In the genomic region with DNA sequence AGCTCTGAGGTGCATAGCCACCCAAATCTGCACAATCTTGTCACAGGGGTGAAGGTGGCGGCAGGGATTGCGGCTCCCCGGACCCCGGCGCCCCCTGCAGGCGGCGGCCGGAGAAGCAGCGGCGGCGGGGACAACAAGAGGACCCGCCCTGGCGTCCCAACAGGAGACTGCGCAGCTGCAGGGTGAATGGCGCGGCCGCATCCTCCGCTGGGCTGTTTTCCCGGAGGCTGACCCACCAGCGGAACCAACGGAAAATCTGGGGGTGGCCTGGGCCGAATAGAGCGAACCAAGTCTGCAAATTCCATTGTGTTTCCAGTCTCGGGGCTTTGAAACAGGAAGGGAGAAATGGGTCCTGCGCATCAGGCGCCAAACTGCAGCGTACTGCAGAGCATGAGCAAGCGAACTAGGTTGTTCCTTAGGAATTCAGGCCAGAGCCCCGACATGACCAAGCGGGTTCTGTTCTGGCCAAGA, we compare ENCODE assay signal across 8 mouse cellular contexts. TPM values are rescaled to one million over a fixed set of nuclear protein-coding genes. Genes with fewer than 3 reads are reported as not detected.
DNase-seq lines count a peak whose midpoint lies in the region; ATAC-seq and TF ChIP-seq lines count a peak whose summit lies in the region.

No protein-coding gene starts in this region.

- peak overlapping the region; percentile 89 for H3K27ac ChIP-seq in lung, embryonic 15.5 days
- peak overlapping the region; percentile 95 for H3K27ac ChIP-seq in olfactory bulb, adult 2 months (ENCODE audit: insufficient read depth, low read depth, low read length)

- TF ChIP-seq POLR2A in olfactory bulb, adult 2 months (IDR thresholded peaks at IDR 0.05; ENCODE audit: insufficient read depth, low read depth, low read length), result peak; percentile 80

- under 1% methylated on average over 30 of the region's 30 CpGs for WGBS in lung, embryonic 15.5 days
- WGBS in olfactory bulb, adult 2 months, result under 1% methylated on average over 30 of the region's 30 CpGs

- H3K4me2 ChIP-seq in lung, embryonic 15.5 days, result peak overlapping the region; percentile 73

- peak; percentile 79 to 81 for ATAC-seq in hematopoietic stem cell, adult 5-6 weeks (replicated peaks in 1 of 2; ENCODE audit: insufficient read depth in 1 of 2, low FRiP score in 2 of 2, low TSS enrichment in 1 of 2, low read depth in 1 of 2, poor library complexity in 2 of 2, severe bottlenecking in 2 of 2)
- peak; percentile 79 for ATAC-seq in lung, embryonic 15.5 days (ENCODE audit: borderline replicate concordance, extremely low read depth, low FRiP score, low TSS enrichment)

- H3K9me3 ChIP-seq in lung, embryonic 15.5 days, result no peaks in the 10 kb centered on the region

- peak; percentile 95 for TF ChIP-seq CTCF in olfactory bulb, adult 2 months (IDR thresholded peaks at IDR 0.05; ENCODE audit: insufficient read depth, low read depth, low read length)

- H3K4me1 ChIP-seq in lung, embryonic 15.5 days, result peaks cover 27% of the 10 kb centered on the region
- H3K4me1 ChIP-seq in olfactory bulb, adult 2 months (ENCODE audit: control insufficient read depth, insufficient read depth, low read length), result peaks cover 15% of the 10 kb centered on the region

- peak overlapping the region; percentile 49 for H3K4me3 ChIP-seq in lung, embryonic 15.5 days
- peak overlapping the region; percentile 68 for H3K4me3 ChIP-seq in olfactory bulb, adult 2 months (ENCODE audit: insufficient read depth, low read depth, low read length)

- peak; percentile 94 for DNase-seq in MN1 (ENCODE audit: low spot score)
- peak; percentile 97 for DNase-seq in cerebellum, adult 8-10 months
- DNase-seq in forelimb bud, embryonic 11.5 days (ENCODE audit: low read depth, low spot score), result peak; percentile 79
- peak; percentile 87 for DNase-seq in layer of hippocampus, adult 9-10 months (ENCODE audit: low spot score)
- peak; percentile 82 for DNase-seq in thymus, adult 18-20 months

- H3K27me3 ChIP-seq in lung, embryonic 15.5 days, result no peaks in the 10 kb centered on the region

- H3K9ac ChIP-seq in lung, embryonic 15.5 days, result peak overlapping the region; percentile 41

- H3K36me3 ChIP-seq in lung, embryonic 15.5 days, result no peaks in the 10 kb centered on the region

RNA-seq across cellular contexts. Expression of gene Apobec3, which starts 8.1 kb away (rescaled TPM):
- 189 and 226 TPM in 2 replicates for total RNA-seq in hematopoietic stem cell, adult 5-6 weeks (2017)
- polyA plus RNA-seq in lung, embryonic 15.5 days (2015; fragmentation: Nextera tagmentation; extraction: Ambion mirVana), result 30.0 and 38.5 TPM in 2 replicates
- 702 TPM in 1 of 2 replicates, not detected in the other for polyA plus RNA-seq in olfactory bulb, adult 2 months (2012; ENCODE audit: insufficient read depth, insufficient read length, low replicate concordance, missing spikeins)

RNA-seq across cellular contexts. Expression of gene Cbx6, which starts 48.9 kb away (rescaled TPM):
- total RNA-seq in hematopoietic stem cell, adult 5-6 weeks (2017), result 34.1 and 34.2 TPM in 2 replicates
- polyA plus RNA-seq in lung, embryonic 15.5 days (2015; fragmentation: Nextera tagmentation; extraction: Ambion mirVana), result 72.9 and 73.8 TPM in 2 replicates
- not detected in 2 replicates for polyA plus RNA-seq in olfactory bulb, adult 2 months (2012; ENCODE audit: insufficient read depth, insufficient read length, low replicate concordance, missing spikeins)

RNA-seq across cellular contexts. Expression of gene Npcd, which starts 49.4 kb away (rescaled TPM):
- not detected in 2 replicates for total RNA-seq in hematopoietic stem cell, adult 5-6 weeks (2017)
- 0.55 TPM in 1 of 2 replicates, not detected in the other for polyA plus RNA-seq in lung, embryonic 15.5 days (2015; fragmentation: Nextera tagmentation; extraction: Ambion mirVana)
- not detected in 2 replicates for polyA plus RNA-seq in olfactory bulb, adult 2 months (2012; ENCODE audit: insufficient read depth, insufficient read length, low replicate concordance, missing spikeins)

Comparison
In these comparisons a context has a peak if more than half of its experiments do, and no peak if none do; other contexts are left out.
1. Peak in every context shown above with its lines: DNase-seq, ATAC-seq, H3K4me3 ChIP-seq and H3K27ac ChIP-seq.